Mouse (Mus musculus) hindbrain, embryonic 14.5 days (tissue): ENCODE results near the gene Ntrk3. TPM values are rescaled to one million over a fixed set of nuclear protein-coding genes. Genes with fewer than 3 reads are reported as not detected.

ENCODE experiments used
- ATAC-seq: fragments of 200-750 bp; cut with Nextera tagmentation; 2 replicates; pipeline ENCODE4 v1.8.0; 2017; ENCODE audit warnings: moderate number of reproducible peaks, mild to moderate bottlenecking, moderate TSS enrichment, moderate library complexity; ENCODE audit not compliant: low FRiP score
- DNase-seq: peaks from one replicate; pipeline ENCODE4 v3.0.0-alpha.2; 2015; ENCODE audit warnings: low spot score
- H3K27ac ChIP-seq: fragments of 300-500 bp; sonication (generic); 2 replicates; pipeline ENCODE4 v1.5.1; 2014; ENCODE audit warnings: mild to moderate bottlenecking, moderate library complexity
- H3K27me3 ChIP-seq: fragments of 300-500 bp; sonication (generic); 2 replicates; pipeline ENCODE4 v1.6.1; 2014; ENCODE audit warnings: mild to moderate bottlenecking, low read length, mixed read lengths; ENCODE audit not compliant: control insufficient read depth, insufficient read depth
- H3K36me3 ChIP-seq: fragments of 300-500 bp; sonication (generic); replicated peaks from 2 replicates; pipeline ENCODE4 v1.6.1; 2014; ENCODE audit not compliant: control insufficient read depth, insufficient read depth
- H3K4me1 ChIP-seq: fragments of 300-500 bp; sonication (generic); replicated peaks from 2 replicates; pipeline ENCODE4 v1.6.1; 2014; ENCODE audit warnings: antibody characterized with exemption, low read length, mixed read lengths; ENCODE audit not compliant: control insufficient read depth, insufficient read depth
- H3K4me2 ChIP-seq: fragments of 300-500 bp; sonication (generic); replicated peaks from 2 replicates; pipeline ENCODE4 v1.6.1; 2014; ENCODE audit warnings: mild to moderate bottlenecking, moderate library complexity
- H3K4me3 ChIP-seq: fragments of 300-500 bp; sonication (generic); replicated peaks from 2 replicates; pipeline ENCODE4 v1.5.1; 2014; ENCODE audit warnings: mild to moderate bottlenecking, low read length
- H3K9ac ChIP-seq: fragments of 300-500 bp; sonication (generic); 2 replicates; pipeline ENCODE4 v1.6.1; 2014
- H3K9me3 ChIP-seq: fragments of 300-500 bp; sonication (generic); 2 replicates; pipeline ENCODE4 v1.6.1; 2016; ENCODE audit warnings: low read length; ENCODE audit not compliant: control insufficient read depth
- WGBS: fragments of 180-500 bp; shearing (Covaris S2); extraction: QIAGEN DNeasy Blood & Tissue Kit; methylation state at CpG from one replicate; pipeline ENCODE4 v1.1.7; 2014; 5-methylcytosine and 5-hydroxymethylcytosine counted together
- polyA plus RNA-seq: library from polyadenylated mRNA; unstranded; fragments of >200 nt; fragmentation: Nextera tagmentation; extraction: Ambion mirVana; gene quantifications from 2 replicates; pipeline ENCODE4 v1.2.1, GENCODE M21; 2014

Ntrk3 gene
- polyA plus RNA-seq, 1 experiment from 2014 or later, result 25.9 TPM

DNA sequence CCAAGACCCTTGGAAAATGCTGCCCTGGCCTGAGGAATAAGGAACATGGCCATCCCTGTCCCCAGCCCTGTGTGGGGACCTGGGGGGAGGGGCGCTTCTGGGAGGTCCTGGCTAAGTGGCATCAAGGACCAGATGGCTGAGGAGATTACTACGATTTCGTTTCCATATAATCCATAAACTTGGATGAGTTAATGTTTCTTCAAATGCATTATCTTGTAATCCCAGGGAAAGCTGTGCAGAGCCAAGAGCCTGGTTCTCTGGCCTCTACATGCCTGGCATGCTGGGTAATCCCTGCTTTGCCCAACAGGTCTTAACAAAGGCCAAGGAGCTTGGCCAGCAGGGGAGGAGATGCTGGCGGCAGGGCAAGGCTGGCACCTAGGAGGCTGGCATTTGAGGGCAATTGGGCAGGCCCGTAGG is 27.4 kb upstream of the Ntrk3 start:
- Histone ChIP-seq H3K4me1 (0 out of 2 replicates have a peak, but pooled peaks cover 4% of the 10 kb centered on the region), H3K27ac (no peak overlapping the region), H3K36me3 (no peaks in the 10 kb centered on the region), H3K9ac (no peak overlapping the region), H3K4me3 (no peak overlapping the region), H3K27me3 (no peaks in the 10 kb centered on the region), H3K4me2 (no peak overlapping the region), H3K9me3 (no peaks in the 10 kb centered on the region)
- 82% methylated on average over 5 of the region's 5 CpGs for WGBS
- no peak for ATAC-seq
- no peak for DNase-seq

DNA sequence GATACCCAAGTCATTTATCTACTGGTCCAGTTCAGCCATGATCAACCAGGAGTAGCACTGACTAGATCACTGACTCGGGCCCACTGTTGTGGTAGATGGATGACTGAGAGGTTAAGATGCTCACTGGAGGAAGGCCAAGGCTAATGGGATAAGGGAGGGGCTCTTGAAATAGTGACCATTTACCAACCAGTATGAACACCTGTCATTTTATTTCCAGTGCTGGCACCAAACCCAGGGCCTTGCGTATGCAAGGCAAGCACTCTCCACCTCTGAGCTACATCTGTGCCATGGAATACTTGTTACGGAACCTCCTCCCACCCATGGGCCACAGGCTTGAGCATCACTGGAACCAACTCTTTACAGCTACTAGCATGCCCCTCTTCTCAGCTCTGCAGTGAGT is 26.0 kb upstream of the Ntrk3 start:
- no peak for ATAC-seq
- Histone ChIP-seq H3K9me3 (no peaks in the 10 kb centered on the region), H3K27me3 (no peaks in the 10 kb centered on the region), H3K4me2 (no peak overlapping the region), H3K4me1 (0 out of 2 replicates have a peak, but pooled peaks cover 4% of the 10 kb centered on the region), H3K27ac (no peak overlapping the region), H3K36me3 (no peaks in the 10 kb centered on the region), H3K9ac (no peak overlapping the region), H3K4me3 (no peak overlapping the region)
- 92% methylated on average over 3 of the region's 3 CpGs for WGBS
- DNase-seq, result no peak

DNA sequence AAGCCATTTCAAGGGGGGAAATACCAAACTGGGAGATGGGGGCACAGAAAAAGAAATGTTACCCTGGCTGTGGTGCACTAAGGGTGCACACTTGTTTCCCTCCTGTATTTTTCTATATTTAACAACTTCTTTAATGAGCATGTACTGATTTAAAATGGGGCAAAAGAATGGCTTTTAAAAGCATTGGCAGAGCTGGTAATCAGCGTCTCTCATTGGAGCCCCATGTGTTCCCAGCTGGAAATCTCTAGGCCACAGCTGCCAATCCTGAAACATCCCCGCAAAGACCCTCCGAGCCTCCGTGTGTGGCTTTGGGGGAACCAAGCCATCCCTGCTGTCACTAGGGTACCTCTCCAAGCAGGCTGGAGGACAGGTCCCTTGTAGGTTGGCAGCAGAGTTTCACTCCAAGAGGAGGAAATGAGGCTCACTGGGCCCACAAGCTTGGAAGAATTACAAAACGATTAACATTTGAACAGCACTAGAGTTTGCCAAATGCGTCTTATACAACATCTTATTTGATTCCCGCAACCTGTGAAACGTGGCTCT is 16.7 kb upstream of the Ntrk3 start:
- Histone ChIP-seq H3K27me3 (no peaks in the 10 kb centered on the region), H3K9ac (no peak overlapping the region), H3K4me2 (no peak overlapping the region), H3K36me3 (no peaks in the 10 kb centered on the region), H3K9me3 (no peaks in the 10 kb centered on the region), H3K27ac (no peak overlapping the region), H3K4me3 (no peak overlapping the region), H3K4me1 (0 out of 2 replicates have a peak, but pooled peaks cover 6% of the 10 kb centered on the region)
- WGBS, result 55% methylated on average over 8 of the region's 8 CpGs
- ATAC-seq, result no peak
- no peak for DNase-seq

DNA sequence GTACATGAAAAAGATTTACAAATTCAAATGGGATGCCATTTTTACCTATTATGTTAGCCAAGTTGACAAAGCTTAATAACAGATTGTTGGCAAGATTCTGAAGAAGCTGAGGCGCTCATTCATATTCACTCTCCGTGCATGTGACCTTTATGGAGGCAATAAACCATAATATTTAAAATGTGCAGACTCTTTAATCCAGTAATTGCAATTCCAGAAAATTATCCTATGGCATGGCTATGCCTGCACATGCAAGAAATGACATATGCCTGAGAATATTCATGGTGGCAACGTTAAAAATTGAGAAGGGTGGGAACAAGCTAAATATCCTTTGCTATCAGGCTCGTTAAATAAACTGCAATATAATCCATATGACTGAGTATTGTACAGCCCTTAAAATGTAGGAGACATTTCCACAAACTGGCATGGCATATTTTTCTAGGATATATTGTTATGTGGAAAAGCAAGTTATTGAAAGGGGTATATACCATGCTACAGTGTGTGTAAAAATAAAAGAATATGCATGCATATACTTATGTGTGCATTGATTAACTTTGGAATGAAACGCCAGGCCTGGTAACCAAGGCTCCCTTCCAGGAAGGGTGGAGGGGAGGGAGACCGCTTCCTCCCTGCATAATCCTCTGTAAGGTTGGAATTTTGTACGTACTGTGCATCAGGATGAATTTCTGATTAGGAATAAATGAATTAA is 16.1 kb upstream of the Ntrk3 start:
- ATAC-seq (no peak), DNase-seq (no peak)
- Histone ChIP-seq H3K4me1 (0 out of 2 replicates have a peak, but pooled peaks cover 6% of the 10 kb centered on the region), H3K9ac (no peak overlapping the region), H3K9me3 (no peaks in the 10 kb centered on the region), H3K27ac (no peak overlapping the region), H3K4me3 (no peak overlapping the region), H3K4me2 (no peak overlapping the region), H3K27me3 (no peaks in the 10 kb centered on the region), H3K36me3 (no peaks in the 10 kb centered on the region)
- 72% methylated on average over 7 of the region's 7 CpGs for WGBS

DNA sequence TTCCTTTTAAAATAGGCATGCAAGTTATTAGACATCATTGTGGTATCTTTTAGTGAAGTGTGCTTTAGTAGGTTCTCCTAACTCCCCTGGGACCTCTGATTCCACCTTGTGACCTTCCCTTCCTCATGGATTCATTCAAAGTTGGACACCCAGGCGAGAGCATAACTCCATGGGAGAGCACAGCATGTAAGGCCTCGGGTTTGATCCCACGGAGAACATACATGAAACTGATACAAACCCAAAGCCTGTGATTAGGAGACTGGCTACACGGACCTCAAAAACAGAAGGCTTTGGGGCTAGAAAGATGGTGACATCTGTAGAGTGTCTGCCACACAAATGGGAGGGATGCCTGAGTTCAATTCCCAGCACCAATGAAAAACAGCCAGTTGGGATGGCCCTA is 15.1 kb upstream of the Ntrk3 start:
- Histone ChIP-seq H3K4me1 (0 out of 2 replicates have a peak, but pooled peaks cover 6% of the 10 kb centered on the region), H3K27me3 (no peaks in the 10 kb centered on the region), H3K9me3 (no peaks in the 10 kb centered on the region), H3K36me3 (no peaks in the 10 kb centered on the region), H3K4me3 (no peak overlapping the region), H3K27ac (no peak overlapping the region), H3K4me2 (no peak overlapping the region), H3K9ac (no peak overlapping the region)
- DNase-seq, result no peak
- 93% methylated on average over 4 of the region's 4 CpGs for WGBS
- no peak for ATAC-seq

DNA sequence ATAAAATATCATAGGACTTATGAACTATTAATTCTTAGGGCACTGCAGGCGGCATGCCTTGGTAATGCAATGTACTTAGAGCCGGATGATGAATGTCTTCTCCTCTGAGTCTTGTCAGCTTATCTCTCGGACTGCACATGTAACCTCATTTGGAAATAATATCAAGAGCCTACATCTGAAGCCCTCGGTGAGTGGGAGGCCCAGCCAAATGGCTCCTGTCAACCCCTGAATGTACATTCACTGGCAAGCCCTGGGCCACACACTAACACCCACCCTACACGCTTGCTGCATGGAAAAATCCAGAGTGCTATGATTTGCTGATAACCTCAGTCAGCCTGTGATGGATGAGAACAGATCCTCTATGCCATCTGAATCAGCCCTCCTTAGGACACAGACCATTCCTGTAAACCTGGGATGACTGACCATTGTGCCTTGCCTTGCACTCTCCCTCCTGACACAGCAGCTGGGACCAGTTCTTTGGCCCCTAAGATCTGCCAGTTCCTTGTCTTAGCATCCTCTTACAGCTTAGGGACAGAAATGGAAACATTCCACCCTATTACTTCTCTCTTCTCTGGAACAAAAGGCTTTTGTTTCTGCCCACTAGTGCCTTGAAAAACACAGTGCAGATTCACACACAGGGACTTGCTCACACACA is 6.0 kb upstream of the Ntrk3 start:
- DNase-seq, result no peak
- Histone ChIP-seq H3K9ac (no peak overlapping the region), H3K4me1 (no peaks in the 10 kb centered on the region)

DNA sequence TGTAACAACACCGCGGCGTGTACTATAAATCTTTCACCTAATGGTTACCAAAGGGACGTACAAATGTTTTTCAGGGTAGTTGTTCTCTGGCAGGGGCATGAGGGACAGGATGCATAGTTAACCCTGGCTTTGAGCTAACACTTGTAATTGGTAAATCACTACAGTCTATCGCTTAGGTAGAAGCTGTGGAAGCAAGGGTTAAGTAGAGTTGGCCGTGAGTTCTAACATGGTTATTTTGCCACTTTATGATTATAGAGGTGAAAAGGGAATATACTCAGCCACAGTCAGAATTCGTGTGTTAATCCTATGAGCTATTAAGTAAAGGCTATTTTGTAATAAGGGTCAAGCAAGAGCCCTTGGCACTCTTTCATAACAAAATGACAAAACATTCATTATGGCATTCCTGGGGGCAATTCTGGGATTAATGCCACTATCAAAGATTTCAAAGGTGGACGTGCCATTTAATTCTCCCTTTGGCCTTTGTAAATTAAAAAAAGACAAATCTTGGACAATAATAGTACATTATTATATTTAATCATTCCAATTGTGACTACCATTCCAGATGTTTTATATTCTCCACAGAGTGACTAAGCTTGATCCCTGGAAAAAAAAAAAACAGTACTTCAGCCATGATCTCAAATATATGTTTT is 1.7 kb upstream of the Ntrk3 start:
- Histone ChIP-seq H3K36me3 (no peaks in the 10 kb centered on the region), H3K9ac (no peak overlapping the region), H3K9me3 (no peaks in the 10 kb centered on the region), H3K27me3 (no peaks in the 10 kb centered on the region), H3K4me2 (no peak overlapping the region), H3K4me3 (no peak overlapping the region), H3K27ac (no peak overlapping the region), H3K4me1 (no peaks in the 10 kb centered on the region)
- DNase-seq, result no peak
- WGBS, result 82% methylated on average over 8 of the region's 8 CpGs
- no peak for ATAC-seq

More for the DNA sequence above, 6.0 kb upstream of the Ntrk3 start:
- WGBS, result 69% methylated on average over 5 of the region's 5 CpGs
- no peak overlapping the region for H3K4me3 ChIP-seq
- H3K36me3 ChIP-seq, result no peaks in the 10 kb centered on the region
- ATAC-seq, result no peak
- H3K4me2 ChIP-seq, result no peak overlapping the region
- no peak overlapping the region for H3K27ac ChIP-seq
- no peaks in the 10 kb centered on the region for H3K27me3 ChIP-seq
- H3K9me3 ChIP-seq, result no peaks in the 10 kb centered on the region

DNA sequence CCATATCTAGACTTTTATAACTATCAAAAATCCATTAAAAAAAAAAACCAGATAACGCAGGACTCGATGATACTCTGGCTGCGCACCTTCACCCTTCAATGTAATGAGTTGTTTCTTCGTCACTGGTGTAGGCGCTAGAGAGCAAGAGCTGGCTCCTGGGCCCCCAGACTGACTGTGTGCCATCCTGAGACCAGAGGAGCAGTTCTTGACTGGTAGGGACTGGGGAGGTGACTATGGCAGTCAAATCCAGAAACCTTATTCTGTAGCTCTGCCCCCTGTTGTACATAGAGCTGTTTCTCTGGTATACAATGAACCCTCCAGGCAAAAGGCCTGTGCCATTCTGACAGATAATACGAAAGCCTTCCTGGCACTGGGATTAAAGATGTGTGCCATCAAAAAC is 616 bp downstream of the Ntrk3 start:
- no peak overlapping the region for H3K4me2 ChIP-seq
- no peaks in the 10 kb centered on the region for H3K9me3 ChIP-seq
- no peak overlapping the region for H3K4me3 ChIP-seq
- no peak overlapping the region for H3K27ac ChIP-seq
- no peak for DNase-seq
- WGBS, result 95% methylated on average over 6 of the region's 6 CpGs
- ATAC-seq, result no peak
- no peaks in the 10 kb centered on the region for H3K36me3 ChIP-seq
- H3K4me1 ChIP-seq, result no peaks in the 10 kb centered on the region
- no peaks in the 10 kb centered on the region for H3K27me3 ChIP-seq
- no peak overlapping the region for H3K9ac ChIP-seq

DNA sequence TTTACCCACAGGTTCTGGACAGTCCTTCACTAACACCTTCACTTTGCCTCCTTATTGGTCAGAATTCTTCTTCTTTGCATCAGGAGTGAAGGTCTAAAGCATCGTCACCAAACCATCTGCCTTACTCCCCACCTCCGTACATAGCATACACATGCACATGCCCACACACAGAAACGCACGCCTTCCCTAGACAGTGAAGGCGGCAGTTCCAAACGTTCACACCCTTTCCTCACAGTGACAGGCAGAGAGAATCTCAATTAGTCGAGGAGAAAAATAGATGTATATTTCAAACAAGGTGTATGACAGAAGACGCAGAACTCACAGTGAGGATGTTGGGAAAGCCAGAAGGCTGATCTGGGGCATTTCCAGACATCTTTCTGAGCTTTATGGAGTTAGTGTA is 6.4 kb downstream of the Ntrk3 start:
- H3K4me3 ChIP-seq, result no peak overlapping the region
- H3K27ac ChIP-seq, result no peak overlapping the region
- no peak overlapping the region for H3K9ac ChIP-seq
- no peaks in the 10 kb centered on the region for H3K4me1 ChIP-seq
- ATAC-seq, result no peak
- 87% methylated on average over 8 of the region's 8 CpGs for WGBS
- no peaks in the 10 kb centered on the region for H3K9me3 ChIP-seq
- H3K4me2 ChIP-seq, result no peak overlapping the region
- H3K27me3 ChIP-seq, result no peaks in the 10 kb centered on the region
- no peaks in the 10 kb centered on the region for H3K36me3 ChIP-seq
- DNase-seq, result no peak
